Mouse (Mus musculus): ENCODE measurements around the gene Nipa1.

GRCm38 (mm10) chr7:56043577-56044266 lies 24.0 kb upstream of the Nipa1 start:
- TF ChIP-seq POLR2A (IDR thresholded peaks at IDR 0.05; ENCODE audit: insufficient read length, low read depth) (no peak), TCF12 (IDR thresholded peaks at IDR 0.05; ENCODE audit: insufficient read depth, poor library complexity, severe bottlenecking) (no peak)

All from myocyte (in vitro differentiated cells).